Mouse (Mus musculus) heart, embryonic 10.5 days (tissue): ENCODE results near the gene Mapkbp1. TPM values are rescaled to one million over a fixed set of nuclear protein-coding genes. Genes with fewer than 3 reads are reported as not detected.
A peak's percentile ranks its signal among the peaks of the same experiment; 100 is the strongest.

Experiments used
- DNase-seq: peaks from one replicate; pipeline ENCODE4 v3.0.0-alpha.2; 2017; ENCODE audit warnings: low spot score
- H3K27ac ChIP-seq: fragments of 300-500 bp; sonication (generic); 2 replicates; pipeline ENCODE4 v1.5.1; 2016; ENCODE audit warnings: mild to moderate bottlenecking
- H3K27me3 ChIP-seq: fragments of 300-500 bp; sonication (generic); 2 replicates; pipeline ENCODE4 v1.6.1; 2016; ENCODE audit warnings: mild to moderate bottlenecking; ENCODE audit not compliant: poor library complexity, insufficient read depth, severe bottlenecking
- H3K36me3 ChIP-seq: fragments of 300-500 bp; sonication (generic); 2 replicates; pipeline ENCODE4 v1.6.1; 2016; ENCODE audit warnings: mild to moderate bottlenecking, moderate library complexity
- H3K4me1 ChIP-seq: fragments of 300-500 bp; sonication (generic); 2 replicates; pipeline ENCODE4 v1.6.1; 2016; ENCODE audit warnings: mild to moderate bottlenecking
- H3K4me3 ChIP-seq: fragments of 300-500 bp; sonication (generic); 2 replicates; pipeline ENCODE4 v1.5.1; 2016; ENCODE audit warnings: mild to moderate bottlenecking, moderate library complexity
- H3K9me3 ChIP-seq: fragments of 300-500 bp; sonication (generic); 2 replicates; pipeline ENCODE4 v1.6.1; 2016; ENCODE audit warnings: mild to moderate bottlenecking, moderate library complexity
- WGBS: fragments of 180-500 bp; shearing (Covaris S2); methylation state at CpG from one replicate; pipeline ENCODE4 v1.1.7; 2016; 5-methylcytosine and 5-hydroxymethylcytosine counted together
- microRNA-seq: library from miRNA; unstranded; fragments of <30 nt; microRNA quantifications from one replicate; pipeline ENCODE4, GENCODE M21; 2017
- polyA plus RNA-seq: library from polyadenylated mRNA; unstranded; fragments of >200 nt; fragmentation: Nextera tagmentation; extraction: Ambion mirVana; gene quantifications from 2 replicates; pipeline ENCODE4 v1.2.1, GENCODE M21; 2016

The Mapkbp1 gene
- polyA plus RNA-seq, 1 experiment from 2014 or later = 2.8 TPM

GRCm38 (mm10) chr2:120064639-120065038, 92.1 kb downstream of the Mapkbp1 start:
- DNase-seq = no peak
- Histone ChIP-seq H3K9me3 (no peaks in the 10 kb centered on the region), H3K36me3 (no peaks in the 10 kb centered on the region), H3K27ac (no peak overlapping the region), H3K4me3 (no peak overlapping the region), H3K27me3 (peaks cover 62% of the 10 kb centered on the region), H3K4me1 (peaks cover 8% of the 10 kb centered on the region)
- 74% methylated on average over 6 of the region's 6 CpGs for WGBS

DNA sequence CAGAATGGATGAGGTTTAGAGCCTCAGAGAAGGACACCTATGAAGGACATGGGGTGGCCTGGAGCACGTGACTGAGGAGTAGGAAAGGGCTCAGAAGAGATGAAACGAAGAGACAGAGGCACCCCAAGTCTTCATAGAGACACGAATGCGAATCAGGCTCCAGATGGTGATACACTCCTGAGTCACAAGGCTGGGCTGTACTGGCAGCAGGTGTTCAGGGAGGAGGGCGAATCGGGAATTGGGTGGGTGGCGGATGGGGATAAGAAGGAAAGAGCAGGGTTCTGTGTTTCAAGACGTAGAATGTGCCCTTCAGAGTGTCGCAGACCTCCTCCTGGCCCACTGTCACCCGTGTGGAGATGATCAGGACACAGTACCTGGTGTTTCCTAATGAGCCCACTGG, 92.7 kb downstream of the Mapkbp1 start:
- Histone ChIP-seq H3K4me3 (no peak overlapping the region), H3K27me3 (peaks cover 64% of the 10 kb centered on the region), H3K27ac (no peak overlapping the region), H3K36me3 (no peaks in the 10 kb centered on the region), H3K4me1 (peaks cover 9% of the 10 kb centered on the region), H3K9me3 (no peaks in the 10 kb centered on the region)
- WGBS = 87% methylated on average over 10 of the region's 10 CpGs
- DNase-seq = no peak

DNA sequence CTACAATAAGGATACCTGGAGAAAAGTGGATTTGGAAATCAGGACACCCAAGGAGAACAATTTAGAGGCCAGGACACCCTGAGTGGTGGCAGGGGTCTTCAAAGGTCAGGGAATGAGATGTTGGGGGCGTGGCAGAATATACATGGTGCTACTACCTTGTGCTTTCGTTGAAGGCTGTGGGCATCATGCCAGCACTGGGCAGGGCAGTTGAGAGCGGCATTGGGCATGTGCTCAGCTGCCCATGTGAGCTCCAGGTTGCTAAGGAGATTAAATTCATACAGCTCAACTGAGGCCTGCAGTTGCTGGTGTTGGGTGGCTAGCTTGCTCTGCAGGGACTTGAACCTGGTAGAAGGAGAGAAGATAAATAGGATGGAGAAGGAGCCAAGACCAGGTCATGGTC, 93.7 kb downstream of the Mapkbp1 start:
- Histone ChIP-seq H3K9me3 (no peaks in the 10 kb centered on the region), H3K36me3 (no peaks in the 10 kb centered on the region), H3K27ac (no peak overlapping the region), H3K4me3 (no peak overlapping the region), H3K4me1 (peaks cover 12% of the 10 kb centered on the region), H3K27me3 (peaks cover 66% of the 10 kb centered on the region)
- DNase-seq = no peak
- WGBS = 76% methylated on average over 3 of the region's 3 CpGs

DNA sequence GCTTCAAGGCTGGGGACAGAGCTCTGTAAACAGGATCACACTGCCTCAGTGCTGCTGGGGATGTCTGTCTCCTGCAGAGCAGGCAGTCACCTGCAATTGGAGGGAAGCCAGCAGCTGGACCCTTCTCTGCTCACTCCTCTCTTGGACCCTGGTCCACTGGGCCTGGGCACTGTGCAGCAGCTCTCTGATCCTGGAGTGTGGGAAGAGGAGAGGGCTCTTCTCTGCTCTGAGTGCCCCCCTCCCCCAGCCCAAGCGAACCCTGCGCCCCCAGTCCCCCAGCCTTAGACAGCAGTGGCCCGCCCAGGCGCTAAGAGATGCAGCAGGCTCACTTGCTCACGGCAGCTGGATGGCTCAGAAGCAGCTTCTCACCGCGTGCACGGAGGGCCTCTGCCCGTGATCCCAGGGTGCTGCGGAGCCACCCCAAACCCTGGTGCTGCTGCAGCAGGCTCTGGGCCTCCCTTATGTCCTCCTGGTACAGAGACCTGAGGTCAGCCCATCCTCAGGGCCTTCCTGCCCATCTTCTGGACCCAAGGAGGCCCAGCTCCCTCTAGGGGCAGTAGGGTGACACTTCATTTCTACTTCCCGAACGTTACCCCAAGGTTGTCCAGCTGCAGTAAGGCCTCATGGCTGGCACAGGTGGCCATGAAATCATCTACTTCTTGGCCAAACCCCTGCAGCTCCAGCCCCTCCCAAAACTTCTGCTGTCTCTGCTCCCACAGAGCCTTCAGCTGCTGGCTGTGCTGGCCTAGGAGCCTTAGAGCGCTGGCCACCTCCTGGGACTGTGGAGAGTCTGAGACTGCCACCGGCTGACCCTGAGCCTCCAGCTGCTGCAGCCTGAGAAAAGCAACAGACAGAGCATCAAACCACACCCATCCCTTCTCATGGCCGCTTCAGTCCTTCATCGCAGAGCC, 96.3 kb downstream of the Mapkbp1 start:
- 41% methylated on average over 16 of the region's 16 CpGs for WGBS
- H3K27me3 ChIP-seq = peaks cover 82% of the 10 kb centered on the region
- H3K27ac ChIP-seq = no peak overlapping the region
- H3K4me1 ChIP-seq = peaks cover 9% of the 10 kb centered on the region
- no peak for DNase-seq
- no peaks in the 10 kb centered on the region for H3K9me3 ChIP-seq
- H3K36me3 ChIP-seq = no peaks in the 10 kb centered on the region
- H3K4me3 ChIP-seq = no peak overlapping the region

DNA sequence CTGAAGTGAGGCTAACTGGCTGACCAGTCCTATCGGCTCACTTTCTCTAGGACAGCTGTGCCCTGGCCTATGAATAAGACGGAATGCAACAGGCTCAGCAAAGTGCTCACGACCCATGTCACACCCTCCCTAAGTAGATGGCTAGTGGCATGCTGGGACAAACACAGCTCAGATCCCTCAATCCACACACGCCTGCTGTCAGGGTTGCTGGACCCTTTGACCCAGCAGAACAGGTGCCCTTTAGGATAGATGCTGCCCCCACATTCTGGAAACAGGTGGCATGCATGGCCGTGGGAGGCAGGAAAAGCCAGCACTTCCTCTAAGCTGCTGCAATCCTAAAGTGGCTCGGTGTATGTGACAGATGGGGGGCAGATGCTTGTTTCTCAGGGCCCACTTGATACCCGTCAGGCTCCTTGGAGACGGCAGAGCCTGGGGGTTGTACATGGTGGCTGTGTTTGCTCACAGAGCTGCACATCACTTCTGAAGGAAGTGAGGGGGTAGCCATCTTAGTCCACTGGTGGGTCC, 97.0 kb downstream of the Mapkbp1 start:
- peaks cover 9% of the 10 kb centered on the region for H3K4me1 ChIP-seq
- H3K27me3 ChIP-seq = peaks cover 82% of the 10 kb centered on the region
- H3K27ac ChIP-seq = no peak overlapping the region
- 69% methylated on average over 8 of the region's 8 CpGs for WGBS
- no peaks in the 10 kb centered on the region for H3K36me3 ChIP-seq
- no peak for DNase-seq
- no peaks in the 10 kb centered on the region for H3K9me3 ChIP-seq
- H3K4me3 ChIP-seq = no peak overlapping the region

- Histone ChIP-seq H3K9me3 (no peaks in the 10 kb centered on the region), H3K27ac (no peak overlapping the region), H3K27me3 (peaks cover 91% of the 10 kb centered on the region), H3K36me3 (no peaks in the 10 kb centered on the region), H3K4me1 (peaks cover 17% of the 10 kb centered on the region), H3K4me3 (no peak overlapping the region)
- WGBS = 89% methylated on average over 4 of the region's 4 CpGs
- DNase-seq = no peak
Observed at GRCm38 (mm10) chr2:120074096-120074495, 101.6 kb downstream of the Mapkbp1 start.

- Histone ChIP-seq H3K4me3 (peak overlapping the region; percentile 53), H3K9me3 (no peaks in the 10 kb centered on the region), H3K36me3 (no peaks in the 10 kb centered on the region), H3K4me1 (peaks cover 13% of the 10 kb centered on the region), H3K27me3 (peaks cover 91% of the 10 kb centered on the region), H3K27ac (no peak overlapping the region)
- DNase-seq = no peak
- 2% methylated on average over 36 of the region's 36 CpGs for WGBS
Observed at GRCm38 (mm10) chr2:120076076-120076705, 103.7 kb downstream of the Mapkbp1 start.

Small RNA genes within 50 kb of the gene (microRNA-seq; reads per million reads assigned to microRNA genes)
- not detected for gene Mir7665

Other genes starting within 250 kb of the Mapkbp1 start
- 2.7 and 3.1 TPM in 2 replicates for gene Itpka, start 230.4 kb upstream of the Mapkbp1 start, polyA plus RNA-seq
- gene Ltk, start 212.3 kb upstream of the Mapkbp1 start, polyA plus RNA-seq = 0.10 and 0.13 TPM in 2 replicates
- 31.4 and 32.0 TPM in 2 replicates for gene Rpap1, start 185.2 kb upstream of the Mapkbp1 start, polyA plus RNA-seq
- 8.9 and 11.6 TPM in 2 replicates for gene Tyro3, start 175.0 kb upstream of the Mapkbp1 start, polyA plus RNA-seq
- gene Mga, start 75.5 kb upstream of the Mapkbp1 start, polyA plus RNA-seq = 24.2 and 24.6 TPM in 2 replicates
- 16.8 and 17.6 TPM in 2 replicates for gene Jmjd7, start 54.8 kb downstream of the Mapkbp1 start, polyA plus RNA-seq
- gene Gm28042, start 54.8 kb downstream of the Mapkbp1 start, polyA plus RNA-seq = 2.6 and 5.5 TPM in 2 replicates
- 2.6 TPM in 2 replicates for gene Pla2g4b, start 60.7 kb downstream of the Mapkbp1 start, polyA plus RNA-seq
- gene Ehd4, start 181.9 kb downstream of the Mapkbp1 start, polyA plus RNA-seq = 115 and 173 TPM in 2 replicates